Mouse (Mus musculus) mouse trophoblast stem cell (cell line): ENCODE results near the gene Sult5a1.

ENCODE experiments used
- in situ Hi-C, 2 experiments: fragments of 300-500 bp; cut with MseI, MboI; formaldehyde crosslinking; loops; 2 replicates in 1 of 2; 3 replicates in 1 of 2; pipeline ENCODE4 v1.15.1; 2025

Gene Sult5a1

DNA sequence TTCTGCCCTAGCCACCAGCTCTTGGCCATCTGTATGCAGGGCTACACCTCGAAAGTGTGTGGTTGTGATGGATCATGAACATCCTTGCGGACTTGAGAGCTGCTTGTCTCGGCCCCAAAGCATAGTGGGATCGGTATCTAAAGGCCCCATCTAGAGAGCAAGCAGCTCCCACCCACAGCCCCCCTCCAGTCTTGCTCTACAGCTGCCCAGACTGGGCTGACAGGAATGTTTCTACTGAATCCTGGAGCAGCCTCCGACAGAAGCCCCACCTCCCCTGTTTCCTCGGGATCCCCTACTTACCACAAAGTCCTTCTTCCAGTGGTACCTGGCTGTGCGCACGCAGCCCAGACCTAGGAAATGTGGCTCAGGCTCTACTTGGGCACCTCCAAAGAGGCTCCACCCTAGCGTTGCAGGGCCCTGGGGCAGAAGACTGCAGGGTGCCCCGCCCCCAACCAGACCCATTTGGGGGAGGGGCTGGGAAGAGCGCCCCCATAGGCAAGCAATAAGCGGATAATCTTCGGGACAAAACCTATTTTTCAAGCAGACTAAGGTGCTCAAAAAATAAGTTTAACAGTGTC, at the start of gene Sult5a1:
Gene Sult5a1 (minus strand): TSS at position 428 of the 578 bp plus-strand sequence.
- in situ Hi-C loops: no loop called here

DNA sequence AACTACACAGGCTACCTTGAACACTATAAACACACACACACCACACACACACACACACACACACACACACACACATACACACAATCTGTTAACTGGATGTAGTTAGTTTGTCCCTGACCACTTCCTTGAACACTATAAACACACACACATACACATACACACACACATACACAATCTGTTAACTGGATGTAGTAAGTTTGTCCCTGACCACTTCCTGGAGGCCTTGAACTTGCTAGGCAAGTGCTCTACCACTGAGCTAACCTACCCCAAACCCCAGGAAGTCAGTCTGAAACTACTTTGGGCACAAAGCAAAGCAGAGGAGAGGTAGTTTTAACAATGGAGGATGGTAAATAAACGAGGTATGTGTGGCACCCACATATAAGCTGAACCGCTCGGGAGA, 45.5 kb upstream of the Sult5a1 start:
- in situ Hi-C loops: loop anchor here in 1 of 2 experiments (25.0 kb wide), 1 partner anchor 91 kb away; the partner anchor contains the start of genes Cpne7 and Rpl13

DNA sequence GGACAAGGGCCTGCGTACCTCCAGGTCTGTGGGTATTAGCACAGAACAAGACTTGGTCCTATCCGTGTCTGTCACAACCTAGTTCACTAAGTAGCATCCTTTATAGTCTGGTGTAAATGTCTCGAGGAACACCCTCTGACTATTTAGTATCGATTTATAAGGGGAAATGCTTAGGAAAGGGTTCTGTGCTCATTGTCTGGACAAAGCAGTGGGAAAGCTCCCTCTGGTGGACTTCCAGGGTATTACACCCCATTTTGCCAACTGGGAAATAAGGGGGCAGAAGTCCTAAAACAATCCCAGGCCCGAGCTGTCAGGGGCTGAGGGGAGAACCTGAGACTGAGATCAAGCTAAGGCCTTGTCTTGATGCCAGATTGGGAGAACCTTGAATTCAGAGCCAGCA, 44.2 kb upstream of the Sult5a1 start:
- in situ Hi-C loops: loop anchor here in 1 of 2 experiments (25.0 kb wide), 1 partner anchor 90 kb away; the partner anchor contains the start of genes Cpne7 and Rpl13

DNA sequence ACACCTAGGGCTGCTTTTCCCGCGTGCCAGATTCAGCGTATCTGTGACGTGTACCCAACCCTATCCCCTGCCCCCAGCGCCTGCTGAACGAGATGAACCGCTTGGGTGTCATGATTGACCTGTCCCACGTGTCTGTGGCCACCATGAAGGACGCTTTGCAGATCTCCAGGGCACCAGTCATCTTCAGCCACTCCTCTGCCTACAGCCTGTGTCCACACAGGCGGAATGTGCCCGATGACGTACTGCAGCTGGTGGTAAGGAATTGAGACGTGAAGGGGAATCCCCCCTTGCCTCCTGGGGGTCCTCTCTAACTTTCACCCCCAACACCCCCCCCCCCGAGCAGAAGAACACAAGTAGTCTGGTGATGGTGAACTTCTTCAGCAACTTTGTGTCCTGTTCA, 41.7 kb upstream of the Sult5a1 start:
- in situ Hi-C loops: loop anchor here in 1 of 2 experiments (5.0 to 25.0 kb wide), 2 partner anchors 38 to 88 kb away; partner anchors contain the start of genes Cpne7 and Rpl13

DNA sequence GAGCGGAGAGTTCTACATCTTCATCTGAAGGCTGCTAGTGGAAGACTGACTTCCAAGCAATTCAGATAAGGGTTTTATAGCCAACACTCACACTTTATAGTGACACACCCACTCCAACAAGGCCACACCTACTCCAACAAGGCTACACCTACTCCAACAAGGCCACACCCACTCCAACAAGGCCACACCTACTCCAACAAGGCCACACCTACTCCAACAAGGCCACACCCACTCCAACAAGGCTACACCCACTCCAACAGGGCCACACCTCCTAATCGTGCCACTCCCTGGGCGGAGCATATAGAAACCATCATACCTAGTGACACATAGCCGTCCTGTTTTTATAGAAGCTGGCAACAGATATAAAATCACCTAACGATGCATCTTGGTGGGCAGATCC, 38.9 kb upstream of the Sult5a1 start:
- in situ Hi-C loops: loop anchor here in 1 of 2 experiments (5.0 kb wide), 1 partner anchor 35 kb away; no protein-coding TSS in a partner anchor

DNA sequence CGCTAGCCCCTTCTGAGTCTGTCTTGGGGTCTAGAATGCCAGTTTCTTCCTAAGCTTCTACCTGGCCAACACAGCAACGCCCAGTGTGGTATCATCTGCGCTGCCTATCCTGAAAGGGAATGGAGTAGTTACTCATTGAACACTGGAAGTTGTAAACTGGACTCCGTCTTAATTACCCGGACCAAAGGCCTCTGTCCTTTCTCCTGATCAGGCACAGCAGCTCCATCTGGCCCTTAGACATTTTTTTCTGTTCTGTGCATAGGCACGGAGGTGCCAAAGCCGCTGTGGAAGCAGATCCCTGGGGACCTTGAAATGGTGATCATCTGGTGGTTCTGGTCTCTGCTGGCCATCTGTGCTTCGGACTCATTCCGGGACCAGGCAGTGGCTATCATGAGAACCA, 35.7 kb upstream of the Sult5a1 start:
- in situ Hi-C loops: no loop called here

DNA sequence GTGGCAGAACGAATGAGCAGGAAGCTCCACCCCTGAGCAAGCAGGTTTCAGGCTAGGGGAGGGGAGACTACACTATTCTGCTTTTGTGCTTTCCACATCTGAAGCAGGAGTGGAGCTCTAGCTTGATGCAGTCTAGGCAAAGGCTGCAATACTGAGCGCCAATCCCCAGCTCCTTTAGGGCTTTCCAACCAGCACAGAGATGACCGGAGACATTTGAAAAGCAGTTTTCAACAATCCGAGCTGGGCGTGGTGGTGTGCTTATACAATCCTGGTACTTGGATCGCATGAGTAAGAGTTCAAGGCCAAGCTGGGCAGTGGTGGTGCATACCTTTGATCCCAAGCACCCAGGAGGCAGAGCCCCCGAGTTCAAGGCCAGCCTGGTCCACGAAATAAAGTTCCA, 33.8 kb upstream of the Sult5a1 start:
- in situ Hi-C loops: no loop called here

DNA sequence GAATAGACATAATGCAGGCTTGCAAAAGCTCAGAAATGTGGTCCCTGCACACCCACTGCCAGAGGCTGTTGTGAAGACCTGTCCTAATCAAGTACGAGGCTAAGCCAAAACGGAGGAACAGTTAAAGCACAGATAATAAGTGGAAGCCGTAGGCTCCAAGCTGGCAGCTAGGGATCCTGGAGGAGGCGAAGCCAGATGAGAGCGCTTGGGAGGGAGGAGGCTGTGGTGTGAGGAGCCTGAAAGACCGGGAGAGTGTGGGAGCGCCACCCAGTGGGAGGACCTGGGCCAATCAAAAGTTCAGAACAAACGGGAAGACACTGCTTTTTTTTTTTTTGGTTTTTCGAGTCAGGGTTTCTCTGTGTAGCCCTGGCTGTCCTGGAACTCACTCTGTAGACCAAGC, 32.6 kb upstream of the Sult5a1 start:
- in situ Hi-C loops: no loop called here

DNA sequence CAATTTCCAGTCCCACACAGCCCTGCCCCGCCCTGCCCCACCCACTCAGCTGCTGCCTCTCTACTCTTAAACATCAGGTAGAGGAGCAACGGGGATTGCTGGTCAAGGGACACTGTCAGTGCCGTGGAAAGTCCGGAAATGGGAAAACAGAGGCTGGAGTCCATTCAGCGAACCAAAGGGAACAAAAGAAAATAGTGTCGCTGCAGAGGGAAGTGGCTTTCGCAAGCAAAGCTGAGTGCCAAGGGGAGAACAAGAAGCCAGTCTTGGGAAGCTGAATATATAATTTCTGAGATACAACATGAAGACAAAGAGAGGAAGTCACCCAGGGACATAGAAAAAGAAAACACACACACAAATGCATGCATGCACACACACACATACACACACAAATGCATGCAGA, 30.7 kb upstream of the Sult5a1 start:
- in situ Hi-C loops: no loop called here

DNA sequence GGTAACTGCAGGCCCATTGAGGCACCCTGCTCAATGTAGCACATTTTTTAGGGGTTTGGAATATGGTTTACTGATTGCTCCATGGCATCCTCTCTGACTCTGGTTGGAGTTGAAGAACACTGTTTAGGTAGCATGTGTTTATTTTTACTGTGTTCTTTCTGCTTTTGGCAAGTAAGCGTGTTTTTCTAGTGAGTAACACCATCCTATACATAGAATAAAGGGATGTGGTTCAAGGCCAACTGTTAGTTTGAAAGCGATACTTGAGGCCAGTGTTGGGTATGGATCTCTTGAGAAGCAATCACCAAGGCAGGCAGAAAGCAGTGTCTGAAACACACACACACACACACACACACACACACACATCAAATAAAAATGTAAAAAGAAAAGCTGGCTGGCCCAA, 29.9 kb upstream of the Sult5a1 start:
- in situ Hi-C loops: no loop called here

DNA sequence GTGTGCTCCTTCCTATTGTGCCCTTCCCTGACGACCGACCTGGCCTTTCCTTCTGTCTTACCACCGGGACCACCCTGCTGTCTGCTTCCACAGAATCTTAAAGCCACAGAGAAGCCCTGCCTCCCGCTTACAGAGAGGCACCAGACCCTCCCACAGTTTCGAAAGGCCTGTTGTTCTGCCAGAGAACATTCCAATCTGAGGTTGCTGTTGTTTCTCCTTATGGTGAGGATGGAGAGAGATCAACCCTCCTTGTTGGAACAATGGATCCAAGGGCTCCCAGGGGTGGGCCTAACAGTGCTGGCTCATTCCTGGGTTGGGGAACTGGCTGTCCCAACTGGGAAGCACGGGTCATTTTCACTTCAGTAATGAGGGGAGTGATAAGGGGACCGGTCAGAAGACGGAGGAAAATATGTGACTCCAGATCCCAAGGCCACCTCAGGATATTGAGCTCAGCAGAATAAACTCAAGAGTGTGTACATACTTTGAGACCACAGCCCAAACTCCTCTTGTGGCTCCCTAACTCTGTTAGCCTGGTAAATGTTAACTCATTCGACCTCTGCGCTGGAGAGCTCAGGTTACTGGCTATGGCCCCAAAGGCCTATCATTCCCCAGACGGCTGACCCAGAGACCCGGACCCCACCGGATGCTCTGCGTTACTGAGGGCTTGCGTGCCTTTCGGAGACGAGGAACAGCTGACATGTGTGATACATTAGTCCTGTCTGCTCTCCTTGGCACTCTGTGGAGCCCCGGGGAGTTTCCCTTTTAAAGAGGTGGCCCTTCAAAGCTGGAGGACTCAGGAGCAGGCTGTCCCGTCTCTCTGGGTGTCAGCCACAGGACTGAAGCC, 27.7 kb upstream of the Sult5a1 start, which contains the start of gene Dpep1:
Gene Dpep1 (plus strand): TSS at position 677 of the 844 bp plus-strand sequence.
- in situ Hi-C loops: no loop called here

DNA sequence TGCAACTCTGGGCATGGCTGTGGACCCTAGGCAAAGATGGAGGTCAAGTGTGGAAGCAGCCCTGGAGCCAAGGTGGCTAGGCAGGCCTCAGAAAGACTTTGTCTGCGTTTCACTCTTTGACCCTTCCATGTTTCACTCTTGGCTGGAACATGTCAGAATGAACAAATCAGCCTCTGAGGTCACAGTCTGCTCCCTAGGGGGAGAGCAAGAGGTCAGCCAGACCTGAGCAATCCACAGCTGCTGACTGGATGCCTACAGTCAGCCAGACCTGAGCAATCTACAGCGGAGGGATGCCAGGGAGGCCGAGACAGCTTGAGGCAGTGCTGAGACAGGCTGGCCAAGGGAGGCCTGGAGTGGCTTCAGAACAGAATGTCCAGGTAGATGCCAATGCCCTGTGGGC, 23.3 kb upstream of the Sult5a1 start:
- in situ Hi-C loops: no loop called here

DNA sequence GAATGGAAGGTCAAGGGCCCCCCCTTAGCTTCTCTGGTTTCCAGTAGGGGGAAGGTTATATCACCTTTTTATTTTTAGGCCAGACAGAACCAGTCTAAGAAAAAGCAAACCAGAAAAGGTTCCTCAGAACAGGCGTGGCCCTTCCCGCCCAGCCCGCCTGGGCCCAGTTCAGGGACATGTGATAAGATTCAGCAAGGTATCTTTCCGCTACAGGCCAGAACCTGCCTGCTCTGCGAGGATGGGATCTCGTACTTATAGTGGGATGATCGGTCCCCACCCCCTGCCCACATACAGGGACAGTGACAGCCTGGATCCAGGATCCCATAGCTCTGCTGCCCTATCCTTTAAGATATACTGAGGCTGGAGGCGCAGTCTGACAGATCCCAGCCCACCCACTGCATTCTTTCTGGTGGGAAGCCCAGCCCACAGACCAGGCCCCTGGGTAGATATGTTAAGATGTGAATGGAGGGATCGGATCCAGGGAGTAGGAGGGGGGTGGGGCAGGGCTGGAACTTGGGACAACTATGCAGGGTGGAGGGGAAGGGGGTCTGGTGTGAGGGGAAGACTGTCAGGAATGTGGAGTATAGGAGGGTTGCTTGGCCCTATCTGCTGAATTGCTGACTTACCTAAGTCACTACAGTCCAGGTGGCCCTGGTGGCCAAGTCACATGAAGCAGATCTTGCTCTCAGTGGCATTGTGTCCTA, 1.9 kb downstream of the Sult5a1 start:
- in situ Hi-C loops: no loop called here

DNA sequence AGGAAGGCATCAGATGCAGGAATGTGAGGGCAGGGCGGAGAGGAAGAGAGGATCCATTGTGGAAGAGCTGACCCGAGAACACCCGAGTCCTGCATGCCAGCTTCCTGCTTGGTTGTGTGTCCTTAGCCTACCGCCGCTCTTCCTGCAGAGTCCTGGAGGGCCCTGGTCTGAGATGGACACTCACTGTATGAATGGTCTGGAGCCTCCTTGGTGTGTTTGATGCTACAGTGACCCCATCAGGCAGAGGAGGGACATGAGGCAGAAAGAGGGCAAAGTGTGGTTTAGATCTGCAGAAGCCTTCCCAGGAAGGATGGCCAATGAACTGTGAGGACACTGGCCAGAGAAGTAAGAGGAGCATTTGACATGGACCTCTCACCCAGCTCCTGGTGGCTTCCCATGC, 2.9 kb downstream of the Sult5a1 start:
- in situ Hi-C loops: no loop called here

DNA sequence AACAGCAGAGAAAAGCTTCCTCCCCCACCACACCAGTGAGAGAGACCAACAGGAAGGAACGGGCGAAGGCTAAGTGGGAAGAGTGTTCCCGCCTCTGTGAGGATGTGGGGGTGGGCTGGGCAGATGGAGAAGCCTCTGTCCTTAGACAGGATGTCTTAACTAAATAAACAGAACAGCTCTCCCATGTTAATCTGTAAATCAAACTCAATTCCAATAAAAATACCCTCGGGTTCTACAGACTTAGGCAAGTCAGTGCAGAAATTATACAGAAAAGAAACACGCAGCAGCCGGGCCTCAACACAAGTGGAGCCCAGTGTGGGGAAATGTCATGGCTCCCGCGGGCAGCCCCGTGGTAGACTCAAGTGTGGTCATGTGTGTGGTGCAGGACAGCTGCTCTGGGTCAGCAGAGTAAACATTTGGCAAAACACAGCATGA, 7.4 kb downstream of the Sult5a1 start:
- in situ Hi-C loops: no loop called here

DNA sequence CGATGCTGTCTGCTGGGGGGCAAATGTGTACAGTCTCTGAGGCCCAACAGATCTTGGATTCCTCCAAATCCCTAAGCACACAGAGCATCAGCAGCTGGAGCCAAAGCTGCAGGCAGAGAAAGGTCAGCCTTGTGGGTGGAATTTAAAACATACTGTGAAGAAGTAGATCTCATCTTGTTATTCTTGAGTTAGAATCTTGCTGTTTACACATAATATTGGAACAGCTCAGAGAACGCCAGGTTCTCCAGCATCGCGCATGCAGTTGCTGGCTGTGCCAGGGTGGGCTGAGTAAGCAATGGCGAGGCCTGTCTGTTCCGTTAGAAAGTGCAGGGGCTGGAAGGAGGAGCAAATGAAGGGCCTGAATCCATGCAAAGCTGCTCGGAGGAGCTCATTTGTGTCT, 11.7 kb downstream of the Sult5a1 start:
- in situ Hi-C loops: no loop called here

DNA sequence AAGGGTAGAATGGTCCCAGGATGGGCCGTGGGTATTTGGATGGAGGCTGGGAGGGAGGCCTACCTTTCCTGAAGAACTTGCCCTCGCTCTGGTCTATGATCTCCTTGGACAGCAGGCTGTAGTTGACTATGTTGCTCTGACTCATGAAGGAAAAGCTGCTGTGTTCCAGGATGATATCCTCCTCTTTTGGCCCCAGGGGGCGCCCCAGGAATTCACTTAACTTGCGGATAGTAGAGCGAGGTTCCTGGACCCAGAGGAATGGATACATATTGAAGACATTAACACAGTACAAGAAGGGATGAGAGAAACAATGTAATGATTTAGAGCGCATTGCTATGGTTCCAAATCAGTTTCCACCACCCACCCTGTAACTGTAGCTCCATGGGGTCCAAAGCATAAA, 12.8 kb downstream of the Sult5a1 start:
- in situ Hi-C loops: no loop called here

DNA sequence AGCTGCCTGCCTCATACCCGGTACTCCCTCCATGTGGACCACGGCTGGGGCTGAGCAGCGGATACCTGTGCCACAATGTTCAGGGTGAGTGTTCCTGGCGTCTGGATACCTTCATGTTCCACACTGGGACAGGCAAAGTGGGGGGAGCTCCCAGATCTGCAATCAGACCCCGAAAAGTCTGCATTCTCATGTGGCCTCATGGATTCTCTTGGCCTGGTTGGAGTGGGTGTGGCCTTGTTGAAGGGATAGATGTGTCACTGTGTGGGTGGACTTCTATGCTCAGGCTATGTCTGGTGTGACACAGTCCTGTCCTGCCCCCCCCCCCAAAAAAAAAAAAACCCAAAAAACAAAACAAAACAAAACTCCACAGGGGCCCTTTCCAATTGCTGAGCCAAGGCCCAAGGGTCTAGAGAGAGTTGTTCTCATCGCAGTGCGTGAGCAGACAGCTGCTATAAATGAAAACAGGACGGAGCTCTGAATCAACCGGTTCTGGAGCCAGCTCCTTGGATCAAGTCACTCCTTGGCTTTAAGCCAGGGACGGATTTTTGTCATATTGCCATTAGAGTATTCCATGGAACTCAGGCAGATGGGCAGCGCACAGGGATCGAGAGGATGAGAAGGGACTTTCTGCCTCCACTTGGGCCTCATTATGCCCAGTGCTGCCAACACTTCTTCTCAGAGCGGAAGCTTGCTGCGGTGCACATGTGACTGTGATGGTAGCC, 16.2 kb downstream of the Sult5a1 start:
- in situ Hi-C loops: no loop called here

DNA sequence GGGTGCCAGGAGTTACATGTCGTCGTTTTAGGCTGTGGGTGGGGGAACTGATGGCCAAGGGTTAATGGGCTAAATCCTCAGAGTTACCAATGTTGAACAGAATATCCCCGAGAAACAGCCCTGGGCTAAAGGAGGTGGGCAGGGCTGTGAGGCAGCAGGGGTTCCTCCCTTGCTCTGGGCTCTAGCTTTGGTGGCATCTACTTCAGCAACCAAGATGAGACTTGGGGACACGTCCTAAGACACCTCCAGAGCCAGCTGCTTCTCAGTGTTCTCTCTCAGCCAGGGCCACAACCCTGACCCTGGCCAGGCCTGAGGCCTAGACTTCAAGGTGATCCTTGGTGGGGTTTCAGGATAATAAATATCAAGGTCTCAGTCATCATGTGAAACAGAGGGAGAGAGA, 19.4 kb downstream of the Sult5a1 start:
- in situ Hi-C loops: no loop called here

DNA sequence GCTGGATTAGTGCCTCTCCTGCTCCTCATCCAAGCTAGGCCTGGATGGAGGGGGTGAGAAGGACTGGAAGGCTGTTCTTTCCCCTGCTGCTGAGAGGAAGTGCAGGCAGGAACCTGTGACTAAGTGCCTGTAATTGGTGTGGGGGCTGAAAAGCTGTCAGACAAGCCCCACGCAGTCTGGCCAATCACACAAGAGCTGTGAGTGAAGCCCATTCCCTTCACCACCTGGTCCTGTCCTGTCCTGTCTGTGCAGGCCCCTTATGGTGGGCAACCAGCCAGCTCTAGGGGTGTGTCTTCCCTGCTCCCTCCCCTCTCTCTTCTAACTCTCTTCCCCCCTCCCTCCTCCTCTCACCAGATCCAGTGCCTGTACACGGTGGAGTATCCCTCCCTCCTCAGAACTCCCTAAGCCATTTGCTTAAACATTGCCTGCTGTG, 20.5 kb downstream of the Sult5a1 start:
- in situ Hi-C loops: no loop called here

DNA sequence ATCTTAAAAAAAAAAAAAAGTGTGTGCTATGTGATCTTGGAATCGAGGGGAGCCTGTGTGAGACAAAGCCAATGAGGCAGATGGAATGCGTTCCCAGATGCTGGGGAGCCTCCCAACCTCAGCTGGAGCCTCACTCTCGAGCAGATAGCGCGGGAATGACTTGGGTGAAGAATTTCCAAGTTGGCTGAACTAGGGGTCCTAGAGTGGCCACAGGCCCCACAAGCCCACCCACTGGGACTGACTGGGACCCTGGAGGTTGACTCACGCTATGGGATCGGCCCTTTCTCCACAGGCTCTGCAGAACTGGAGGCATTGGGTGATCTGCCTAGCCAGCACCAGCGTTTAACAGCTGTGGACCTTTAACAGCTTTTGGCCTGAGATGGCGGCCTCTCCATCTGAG, 21.8 kb downstream of the Sult5a1 start:
- in situ Hi-C loops: no loop called here

DNA sequence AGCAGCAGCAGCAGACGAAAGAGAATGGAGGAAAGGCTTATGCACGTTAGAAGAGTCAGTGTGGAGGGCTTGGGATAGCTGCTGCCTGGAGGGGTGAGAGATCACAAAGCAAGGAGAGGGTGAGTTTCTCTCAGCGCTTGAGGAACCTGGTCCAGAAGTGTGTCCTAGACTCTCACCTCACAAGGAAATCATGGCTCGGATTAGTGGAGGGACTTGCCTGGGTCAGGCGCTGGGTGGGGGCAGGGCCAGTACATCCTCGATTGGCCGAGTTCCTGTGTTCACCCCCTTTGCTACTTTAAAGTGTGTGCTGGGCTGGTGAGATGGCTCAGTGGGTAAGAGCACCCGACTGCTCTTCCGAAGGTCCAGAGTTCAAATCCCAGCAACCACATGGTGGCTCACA, 22.3 kb downstream of the Sult5a1 start:
- in situ Hi-C loops: no loop called here
